Mouse (Mus musculus) limb, embryonic 12.5 days (tissue): ENCODE data around the gene Pgm5. TPM values are rescaled to one million over a fixed set of nuclear protein-coding genes. Genes with fewer than 3 reads are reported as not detected.

Experiments used
- polyA plus RNA-seq: library from polyadenylated mRNA; unstranded; fragments of >200 nt; fragmentation: Nextera tagmentation; extraction: Ambion mirVana; gene quantifications from 2 replicates; pipeline ENCODE4 v1.2.1, GENCODE M21; 2016

Gene Pgm5
- polyA plus RNA-seq, 1 experiment from 2014 or later, result 2.4 TPM

Other genes with a start within 250 kb of the Pgm5 start
- gene Tmem252, start 187.8 kb downstream of the Pgm5 start, polyA plus RNA-seq, result 1.5 TPM in 2 replicates
- gene Gm10053, start 13.8 kb upstream of the Pgm5 start, polyA plus RNA-seq, result 218 and 220 TPM in 2 replicates
- not detected in 2 replicates for gene Foxd4, start 39.3 kb upstream of the Pgm5 start, polyA plus RNA-seq
- gene Cbwd1, start 99.8 kb upstream of the Pgm5 start, polyA plus RNA-seq, result 24.4 and 27.6 TPM in 2 replicates
- 2.7 and 3.5 TPM in 2 replicates for gene Dock8, start 137.7 kb upstream of the Pgm5 start, polyA plus RNA-seq